ENCODE assay signal across 8 mouse cellular contexts in genomic region chr2:18688708-18689063, GRCm38 (mm10). TPM values are rescaled to one million over a fixed set of nuclear protein-coding genes. Genes with fewer than 3 reads are reported as not detected.
A peak's percentile ranks its signal among the peaks of the same experiment; 100 is the strongest.
DNase-seq lines count a peak whose midpoint lies in the region; ATAC-seq and TF ChIP-seq lines count a peak whose summit lies in the region.

No protein-coding gene starts in this region.

- no peaks in the 10 kb centered on the region for H3K9me3 ChIP-seq in ES-E14 (ENCODE audit: control insufficient read depth, insufficient read depth, low read depth, low read length)
- H3K9me3 ChIP-seq in embryonic facial prominence, embryonic 10.5 days: no peaks in the 10 kb centered on the region
- peaks cover 7% of the 10 kb centered on the region for H3K9me3 ChIP-seq in heart, embryonic 16.5 days (replicated peaks; ENCODE audit: control insufficient read depth, low read length)
- no peaks in the 10 kb centered on the region for H3K9me3 ChIP-seq in stomach, embryonic 14.5 days (ENCODE audit: control insufficient read depth, low read depth, low read length)

- under 1% methylated on average over 45 of the region's 45 CpGs for WGBS in embryonic facial prominence, embryonic 10.5 days
- under 1% methylated on average over 44 of the region's 45 CpGs for WGBS in heart, embryonic 16.5 days
- under 1% methylated on average over 45 of the region's 45 CpGs for WGBS in stomach, embryonic 14.5 days

- H3K27ac ChIP-seq in ES-E14 (ENCODE audit: insufficient read depth, low read depth, low read length, poor library complexity, severe bottlenecking): no peak overlapping the region
- H3K27ac ChIP-seq in embryonic facial prominence, embryonic 10.5 days (replicated peaks): peak overlapping the region; percentile 3; the same call in 1 of the 2 replicates
- no peak overlapping the region for H3K27ac ChIP-seq in heart, embryonic 16.5 days (ENCODE audit: low read length)
- H3K27ac ChIP-seq in stomach, embryonic 14.5 days (ENCODE audit: low read length): no peak overlapping the region

- H3K36me3 ChIP-seq in ES-E14 (ENCODE audit: control insufficient read depth, insufficient read depth, low read length, poor library complexity, severe bottlenecking): no peaks in the 10 kb centered on the region
- H3K36me3 ChIP-seq in embryonic facial prominence, embryonic 10.5 days (replicated peaks): peaks cover 9% of the 10 kb centered on the region
- H3K36me3 ChIP-seq in heart, embryonic 16.5 days (ENCODE audit: control insufficient read depth, insufficient read depth): peaks cover 6% of the 10 kb centered on the region
- peaks cover 7% of the 10 kb centered on the region; the same call in 1 of the 2 replicates for H3K36me3 ChIP-seq in stomach, embryonic 14.5 days (ENCODE audit: control insufficient read depth, insufficient read depth, low read length)

- peak; percentile 81 for DNase-seq in CD4-positive helper T cell, adult 2 months (ENCODE audit: low read depth, low spot score)
- DNase-seq in ES-E14 (ENCODE audit: low read depth, low spot score): no peak
- DNase-seq in embryonic facial prominence, embryonic 10.5 days (ENCODE audit: low spot score): peak; percentile 83
- DNase-seq in kidney, postnatal 4 days: peak; percentile 85 to 90
- DNase-seq in frontal cortex, postnatal 25 days (ENCODE audit: low spot score in 2 of 2): no peak

- ATAC-seq in heart, embryonic 16.5 days (replicated peaks; ENCODE audit: extremely low read depth, insufficient read depth, low FRiP score): no peak
- ATAC-seq in megakaryocyte progenitor cell, adult 5-6 weeks (replicated peaks; ENCODE audit: poor library complexity): peak; percentile 72
- peak; percentile 35; the same call in 1 of the 2 replicates for ATAC-seq in stomach, embryonic 14.5 days (ENCODE audit: insufficient number of reproducible peaks, insufficient read depth, low FRiP score, low read depth)

- peak overlapping the region; percentile 74 for H3K4me2 ChIP-seq in heart, embryonic 16.5 days (ENCODE audit: low read depth, low read length)
- H3K4me2 ChIP-seq in stomach, embryonic 14.5 days (replicated peaks; ENCODE audit: low read depth, low read length): peak overlapping the region; percentile 80

- no peak overlapping the region for H3K9ac ChIP-seq in ES-E14 (ENCODE audit: insufficient read depth, low read depth, low read length, poor library complexity, severe bottlenecking)
- peak overlapping the region; percentile 62; the same call in 1 of the 2 replicates for H3K9ac ChIP-seq in heart, embryonic 16.5 days (ENCODE audit: low read length)
- no peak overlapping the region for H3K9ac ChIP-seq in stomach, embryonic 14.5 days (replicated peaks; ENCODE audit: low read depth, low read length)

- peaks cover 99% of the 10 kb centered on the region for H3K27me3 ChIP-seq in embryonic facial prominence, embryonic 10.5 days (replicated peaks; ENCODE audit: low read depth, poor library complexity, severe bottlenecking)
- H3K27me3 ChIP-seq in heart, embryonic 16.5 days (ENCODE audit: control insufficient read depth, insufficient read depth, low read length): peaks cover 43% of the 10 kb centered on the region
- H3K27me3 ChIP-seq in stomach, embryonic 14.5 days (ENCODE audit: control insufficient read depth, insufficient read depth, low read length): peaks cover 21% of the 10 kb centered on the region

- in situ Hi-C loops in ES-E14 (cut with MboI; ENCODE audit: low sequenced_read_pairs in 2 of 2, unreplicated experiment in 2 of 2): no loop called here

- no peaks in the 10 kb centered on the region for H3K4me1 ChIP-seq in ES-E14 (ENCODE audit: control insufficient read depth in 2 of 2, insufficient read depth in 2 of 2, low read length in 2 of 2, poor library complexity in 1 of 2)
- H3K4me1 ChIP-seq in embryonic facial prominence, embryonic 10.5 days: peaks cover 21% of the 10 kb centered on the region
- H3K4me1 ChIP-seq in heart, embryonic 16.5 days (ENCODE audit: control insufficient read depth, insufficient read depth, low read length): peaks cover 15% of the 10 kb centered on the region
- peaks cover 19% of the 10 kb centered on the region; the same call in 1 of the 2 replicates for H3K4me1 ChIP-seq in stomach, embryonic 14.5 days (ENCODE audit: control insufficient read depth, insufficient read depth, low read length)

- H3K4me3 ChIP-seq in ES-E14 (ENCODE audit: insufficient read depth in 1 of 2, low read depth in 1 of 2, low read length in 2 of 2, poor library complexity in 1 of 2, severe bottlenecking in 1 of 2): peak overlapping the region; percentile 17 to 40; a peak in 2 of 4 replicates
- peak overlapping the region; percentile 64 for H3K4me3 ChIP-seq in embryonic facial prominence, embryonic 10.5 days
- H3K4me3 ChIP-seq in heart, embryonic 16.5 days (ENCODE audit: low read length): peak overlapping the region; percentile 61
- peak overlapping the region; percentile 42 for H3K4me3 ChIP-seq in stomach, embryonic 14.5 days (ENCODE audit: low read depth, low read length)

TF ChIP-seq in ES-E14, 5 proteins besides CTCF, POLR2A, EP300 and RAD21:
- TF ChIP-seq ZNF384 (IDR thresholded peaks at IDR 0.05; ENCODE audit: low read depth, low read length): no peak
- no peak for TF ChIP-seq HCFC1 (IDR thresholded peaks at IDR 0.05; ENCODE audit: borderline replicate concordance, insufficient read depth, low read length)
- no peak for TF ChIP-seq MAFK (IDR thresholded peaks at IDR 0.05; ENCODE audit: insufficient read depth, low read depth, low read length)
- TF ChIP-seq ZC3H11A (IDR thresholded peaks at IDR 0.05; ENCODE audit: borderline replicate concordance, low read depth, low read length): no peak
- no peak for TF ChIP-seq CHD2 (IDR thresholded peaks at IDR 0.05; ENCODE audit: low read depth, low read length)
TF ChIP-seq in ES-E14: peak in this region for 0.

RNA-seq across cellular contexts. Expression of gene Spag6, which starts 5.1 kb away (rescaled TPM):
- not detected in 2 replicates for total RNA-seq in ES-E14 (2012; rRNA removed)
- 0.25 and 0.31 TPM in 2 replicates for polyA plus RNA-seq in embryonic facial prominence, embryonic 10.5 days (2016; fragmentation: Nextera tagmentation; extraction: Ambion mirVana)
- 0.26 TPM in 1 of 2 replicates, not detected in the other for polyA plus RNA-seq in heart, embryonic 16.5 days (2015; fragmentation: Nextera tagmentation; extraction: Ambion mirVana)
- total RNA-seq in megakaryocyte progenitor cell, adult 5-6 weeks (2015): not detected in 2 replicates
- total RNA-seq in megakaryocyte progenitor cell, adult 5-6 weeks (2017): not detected in 2 replicates
- polyA plus RNA-seq in stomach, embryonic 14.5 days (2014; fragmentation: Nextera tagmentation; extraction: Ambion mirVana): 0.29 and 0.53 TPM in 2 replicates

RNA-seq across cellular contexts. Expression of gene Bmi1, which starts 11.9 kb away (rescaled TPM):
- 9.8 and 13.6 TPM in 2 replicates for total RNA-seq in ES-E14 (2012; rRNA removed)
- 26.3 and 26.6 TPM in 2 replicates for polyA plus RNA-seq in embryonic facial prominence, embryonic 10.5 days (2016; fragmentation: Nextera tagmentation; extraction: Ambion mirVana)
- 13.8 and 15.8 TPM in 2 replicates for polyA plus RNA-seq in heart, embryonic 16.5 days (2015; fragmentation: Nextera tagmentation; extraction: Ambion mirVana)
- 53.2 and 56.6 TPM in 2 replicates for total RNA-seq in megakaryocyte progenitor cell, adult 5-6 weeks (2015)
- 37.4 and 41.2 TPM in 2 replicates for total RNA-seq in megakaryocyte progenitor cell, adult 5-6 weeks (2017)
- 32.4 and 34.0 TPM in 2 replicates for polyA plus RNA-seq in stomach, embryonic 14.5 days (2014; fragmentation: Nextera tagmentation; extraction: Ambion mirVana)

RNA-seq across cellular contexts. Expression of gene Commd3, which starts 16.5 kb away (rescaled TPM):
- total RNA-seq in ES-E14 (2012; rRNA removed): 22.4 and 35.9 TPM in 2 replicates
- 99.3 and 116 TPM in 2 replicates for polyA plus RNA-seq in embryonic facial prominence, embryonic 10.5 days (2016; fragmentation: Nextera tagmentation; extraction: Ambion mirVana)
- 194 and 201 TPM in 2 replicates for polyA plus RNA-seq in heart, embryonic 16.5 days (2015; fragmentation: Nextera tagmentation; extraction: Ambion mirVana)
- 139 and 147 TPM in 2 replicates for total RNA-seq in megakaryocyte progenitor cell, adult 5-6 weeks (2015)
- total RNA-seq in megakaryocyte progenitor cell, adult 5-6 weeks (2017): 169 and 175 TPM in 2 replicates
- 215 and 223 TPM in 2 replicates for polyA plus RNA-seq in stomach, embryonic 14.5 days (2014; fragmentation: Nextera tagmentation; extraction: Ambion mirVana)

Comparison
In these comparisons a context has a peak if more than half of its experiments do, and no peak if none do; other contexts are left out.
1. DNase-seq: peak in CD4-positive helper T cell, adult 2 months (single experiment), embryonic facial prominence, embryonic 10.5 days (single experiment) and kidney, postnatal 4 days (2 of 2); none in ES-E14 (single experiment) and frontal cortex, postnatal 25 days (0 of 2).
2. Peak in every context shown above with its lines, with median percentiles within 50 percentile points of each other: H3K4me3 ChIP-seq.